Mouse (Mus musculus) kidney, postnatal 0 days (tissue): ENCODE measurements around the gene S100a7a. TPM values are rescaled to one million over a fixed set of nuclear protein-coding genes. Genes with fewer than 3 reads are reported as not detected.

ENCODE experiments used
- ATAC-seq: fragments of 200-750 bp; cut with Nextera tagmentation; replicated peaks from 2 replicates; pipeline ENCODE4 v1.8.0; 2017; ENCODE audit warnings: low read depth, moderate number of reproducible peaks, moderate TSS enrichment, moderate library complexity; ENCODE audit not compliant: low FRiP score
- DNase-seq: peaks from one replicate; pipeline ENCODE4 v3.0.0-alpha.2; 2016; ENCODE audit warnings: low spot score
- H3K27ac ChIP-seq: fragments of 300-500 bp; sonication (generic); 2 replicates; pipeline ENCODE4 v1.5.1; 2014; ENCODE audit warnings: mild to moderate bottlenecking
- H3K27me3 ChIP-seq: fragments of 300-500 bp; sonication (generic); 2 replicates; pipeline ENCODE4 v1.6.1; 2014; ENCODE audit warnings: low read length, mixed read lengths; ENCODE audit not compliant: insufficient read depth
- H3K36me3 ChIP-seq: fragments of 300-500 bp; sonication (generic); 2 replicates; pipeline ENCODE4 v1.6.1; 2014; ENCODE audit warnings: low read length, mixed read lengths; ENCODE audit not compliant: insufficient read depth
- H3K4me1 ChIP-seq: fragments of 300-500 bp; sonication (generic); replicated peaks from 2 replicates; pipeline ENCODE4 v1.6.1; 2014; ENCODE audit warnings: antibody characterized with exemption, low read length, mixed read lengths; ENCODE audit not compliant: insufficient read depth
- H3K4me2 ChIP-seq: fragments of 300-500 bp; sonication (generic); 2 replicates; pipeline ENCODE4 v1.6.1; 2014; ENCODE audit warnings: mild to moderate bottlenecking, low read length, moderate library complexity, mixed read lengths
- H3K4me3 ChIP-seq: fragments of 300-500 bp; sonication (generic); replicated peaks from 2 replicates; pipeline ENCODE4 v1.5.1; 2014; ENCODE audit warnings: low read depth, low read length
- H3K9ac ChIP-seq: fragments of 300-500 bp; sonication (generic); 2 replicates; pipeline ENCODE4 v1.6.1; 2014; ENCODE audit warnings: low read depth, low read length
- H3K9me3 ChIP-seq: fragments of 300-500 bp; sonication (generic); replicated peaks from 2 replicates; pipeline ENCODE4 v1.6.1; 2016; ENCODE audit warnings: low read length, inconsistent platforms, mixed read lengths
- CTCF ChIP-seq: IDR thresholded peaks from 2 replicates; pipeline ENCODE4 v1.5.1; 2016; ENCODE audit warnings: antibody characterized with exemption, low read depth, mild to moderate bottlenecking, moderate library complexity
- WGBS: fragments of 180-500 bp; shearing (Covaris S2); extraction: QIAGEN DNeasy Blood & Tissue Kit; methylation state at CpG from one replicate; pipeline ENCODE4 v1.1.7; 2014; 5-methylcytosine and 5-hydroxymethylcytosine counted together
- polyA plus RNA-seq: library from polyadenylated mRNA; unstranded; fragments of >200 nt; fragmentation: Nextera tagmentation; extraction: Ambion mirVana; gene quantifications from 2 replicates; pipeline ENCODE4 v1.2.1, GENCODE M21; 2015

The S100a7a gene
- polyA plus RNA-seq, 1 experiment from 2014 or later, result 0.14 TPM

- no peaks in the 10 kb centered on the region for H3K27me3 ChIP-seq
- H3K9ac ChIP-seq, result 0 out of 2 replicates have a peak overlapping the region, but pooled peaks have one; percentile 13
- ATAC-seq (no peak), DNase-seq (no peak)
- H3K4me1 ChIP-seq, result peaks cover 8% of the 10 kb centered on the region
- no peaks in the 10 kb centered on the region for H3K9me3 ChIP-seq
- H3K36me3 ChIP-seq, result no peaks in the 10 kb centered on the region
- 74% methylated on average over 11 of the region's 11 CpGs for WGBS
- peak overlapping the region; percentile 72 for H3K4me2 ChIP-seq
- H3K4me3 ChIP-seq, result no peak overlapping the region
- no peak for TF ChIP-seq CTCF
- no peak overlapping the region for H3K27ac ChIP-seq
These were observed 39.1 kb upstream of the S100a7a start for GRCm38 (mm10) chr3:90614611-90615251.

DNA sequence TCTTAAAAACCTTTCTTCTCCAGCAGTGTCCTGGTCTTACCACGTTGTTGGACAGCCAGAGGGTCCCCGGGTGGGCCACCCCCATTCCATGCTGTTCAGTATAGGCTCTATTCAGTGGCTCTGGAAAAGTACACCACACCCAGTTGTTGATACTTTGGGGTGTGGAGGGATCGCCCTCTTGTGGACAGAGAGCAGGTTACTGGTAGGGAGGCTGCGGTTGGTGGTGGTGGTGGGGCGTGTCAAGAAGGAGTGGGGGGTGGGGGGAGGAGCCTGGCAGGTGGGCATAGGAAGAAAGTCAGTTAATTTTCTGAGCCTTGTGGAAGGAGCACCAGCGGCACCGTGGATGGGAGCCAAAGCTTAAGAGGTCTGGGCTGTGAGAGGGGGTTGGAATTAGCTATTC, 38.4 kb upstream of the S100a7a start:
- peak overlapping the region; percentile 72; the same call in 1 of the 2 replicates for H3K4me2 ChIP-seq
- H3K9ac ChIP-seq, result no peak overlapping the region
- no peak overlapping the region for H3K4me3 ChIP-seq
- TF ChIP-seq CTCF, result peak; percentile 88
- peak; percentile 77 for ATAC-seq
- H3K27ac ChIP-seq, result no peak overlapping the region
- H3K4me1 ChIP-seq, result peaks cover 8% of the 10 kb centered on the region
- no peaks in the 10 kb centered on the region for H3K27me3 ChIP-seq
- DNase-seq, result peak; percentile 93
- no peaks in the 10 kb centered on the region for H3K36me3 ChIP-seq
- no peaks in the 10 kb centered on the region for H3K9me3 ChIP-seq
- WGBS, result 5% methylated on average over 7 of the region's 7 CpGs

- H3K27ac ChIP-seq, result no peak overlapping the region
- no peak overlapping the region for H3K4me2 ChIP-seq
- WGBS, result 71% methylated on average over 1 of the region's 1 CpGs
These were observed 37.9 kb upstream of the S100a7a start for GRCm38 (mm10) chr3:90615911-90616310.

DNA sequence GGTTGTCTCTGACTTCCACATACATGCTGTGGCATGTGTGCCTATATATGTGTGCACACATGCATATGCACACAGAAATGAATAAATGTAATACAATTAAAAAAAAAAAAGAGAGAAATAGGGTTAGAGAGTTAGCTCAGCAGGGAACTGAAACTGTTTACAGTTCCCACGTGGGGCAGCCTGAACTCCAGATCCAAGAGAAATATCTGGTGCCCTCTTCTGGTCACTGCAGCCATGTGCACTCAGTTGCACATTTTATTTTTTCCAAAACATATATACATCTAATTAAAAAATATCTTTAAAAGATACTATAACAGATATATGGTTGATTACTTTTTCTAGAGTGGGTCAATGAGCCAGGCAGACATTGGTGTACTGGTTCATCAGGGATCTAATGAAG, 36.2 kb upstream of the S100a7a start:
- H3K9me3 ChIP-seq, result no peaks in the 10 kb centered on the region
- no peak overlapping the region for H3K4me2 ChIP-seq
- peaks cover 5% of the 10 kb centered on the region for H3K4me1 ChIP-seq
- H3K27ac ChIP-seq, result no peak overlapping the region
- ATAC-seq, result no peak
- WGBS, result 10% methylated on average over 1 of the region's 1 CpGs
- H3K36me3 ChIP-seq, result no peaks in the 10 kb centered on the region
- DNase-seq, result no peak
- no peaks in the 10 kb centered on the region for H3K27me3 ChIP-seq
- no peak overlapping the region for H3K4me3 ChIP-seq
- TF ChIP-seq CTCF, result peak; percentile 42; the same call in 1 of the 2 replicates
- no peak overlapping the region for H3K9ac ChIP-seq

More at GRCm38 (mm10) chr3:90615911-90616310, 37.9 kb upstream of the S100a7a start:
- no peak for DNase-seq
- Histone ChIP-seq H3K4me3 (no peak overlapping the region), H3K4me1 (peaks cover 8% of the 10 kb centered on the region), H3K9me3 (no peaks in the 10 kb centered on the region), H3K36me3 (no peaks in the 10 kb centered on the region), H3K9ac (no peak overlapping the region), H3K27me3 (no peaks in the 10 kb centered on the region)
- ATAC-seq, result no peak
- TF ChIP-seq CTCF, result no peak

DNA sequence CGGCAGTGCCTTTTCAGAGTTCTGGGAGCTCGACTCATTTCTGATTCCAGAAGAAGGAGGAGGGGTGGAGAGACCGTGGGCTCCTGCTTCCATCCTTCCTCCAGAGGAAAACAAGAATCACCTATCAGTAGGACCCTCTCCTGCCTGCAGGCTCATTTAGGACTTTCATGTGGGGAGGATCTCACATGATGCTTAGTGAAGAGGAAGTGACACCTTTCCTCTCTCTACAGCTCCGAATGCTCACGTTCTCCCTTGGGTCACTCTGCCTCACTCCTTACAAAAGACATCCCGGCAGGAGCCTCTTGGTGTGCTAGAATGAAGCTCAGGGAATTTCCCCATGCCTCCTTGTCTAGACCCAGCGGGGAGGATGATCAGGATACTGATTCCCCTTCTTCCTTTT, 32.3 kb upstream of the S100a7a start:
- Histone ChIP-seq H3K9me3 (no peaks in the 10 kb centered on the region), H3K27me3 (no peaks in the 10 kb centered on the region), H3K9ac (no peak overlapping the region), H3K4me1 (no peaks in the 10 kb centered on the region), H3K4me3 (no peak overlapping the region), H3K27ac (no peak overlapping the region), H3K36me3 (no peaks in the 10 kb centered on the region), H3K4me2 (no peak overlapping the region)
- WGBS, result 50% methylated on average over 7 of the region's 7 CpGs
- ATAC-seq (no peak), DNase-seq (no peak)
- TF ChIP-seq CTCF, result no peak

DNA sequence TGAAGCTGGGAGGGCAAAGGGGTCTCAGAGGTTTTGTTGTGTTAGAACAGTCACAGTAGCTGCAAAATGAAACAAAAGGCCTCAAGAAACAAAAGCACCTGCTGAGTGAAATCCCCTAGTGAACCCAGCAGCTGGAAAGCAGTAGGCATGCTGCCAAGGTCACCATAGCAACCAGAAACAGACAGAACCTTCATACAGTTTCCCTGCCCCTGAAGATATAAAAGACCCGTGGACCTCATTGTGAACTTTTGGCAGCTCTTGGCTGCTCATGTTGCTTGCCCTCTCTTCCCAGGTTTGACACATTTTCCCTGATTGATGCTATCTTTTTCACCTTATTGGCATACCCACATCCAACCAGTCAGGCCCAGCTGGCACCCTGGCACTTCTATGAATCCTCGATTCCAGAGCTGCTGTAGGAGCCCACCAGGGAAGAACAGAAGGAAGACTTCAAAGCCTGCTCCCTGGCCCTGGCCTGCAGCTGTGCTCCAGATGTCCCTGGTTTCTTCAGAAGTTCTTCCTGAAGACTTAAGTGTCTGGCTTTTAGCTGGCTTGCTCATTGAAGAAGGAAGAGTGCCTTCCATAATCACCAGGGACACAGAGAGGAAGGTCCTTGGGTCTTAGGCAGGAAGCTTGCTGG, 30.3 kb upstream of the S100a7a start:
- Histone ChIP-seq H3K27ac (no peak overlapping the region), H3K36me3 (no peaks in the 10 kb centered on the region), H3K27me3 (no peaks in the 10 kb centered on the region), H3K4me3 (no peak overlapping the region), H3K9ac (no peak overlapping the region), H3K9me3 (no peaks in the 10 kb centered on the region), H3K4me2 (no peak overlapping the region), H3K4me1 (no peaks in the 10 kb centered on the region)
- DNase-seq (peak; percentile 68), ATAC-seq (no peak)
- TF ChIP-seq CTCF, result no peak
- WGBS, result 17% methylated on average over 2 of the region's 2 CpGs
